Mouse (Mus musculus) E14TG2a.4 (cell line): Measurements from ENCODE around the gene Ccdc90b.

Experiments
- CTCF ChIP-seq: conservative IDR thresholded peaks from 2 replicates; pipeline ENCODE4 v1.5.1; 2014; ENCODE audit warnings: low read length
- NANOG ChIP-seq: IDR thresholded peaks from 2 replicates; pipeline ENCODE4 v1.6.1; 2014; ENCODE audit warnings: borderline replicate concordance, low read length, mixed read lengths
- POU5F1 ChIP-seq: IDR thresholded peaks from 2 replicates; pipeline ENCODE4 v1.6.1; 2014; ENCODE audit warnings: low read length, borderline replicate concordance

- TF ChIP-seq CTCF (no peak), NANOG (no peak), POU5F1 (no peak)
Measured at GRCm38 (mm10) chr7:92604961-92605360, 44.0 kb downstream of the Ccdc90b start.
